In the genomic region with DNA sequence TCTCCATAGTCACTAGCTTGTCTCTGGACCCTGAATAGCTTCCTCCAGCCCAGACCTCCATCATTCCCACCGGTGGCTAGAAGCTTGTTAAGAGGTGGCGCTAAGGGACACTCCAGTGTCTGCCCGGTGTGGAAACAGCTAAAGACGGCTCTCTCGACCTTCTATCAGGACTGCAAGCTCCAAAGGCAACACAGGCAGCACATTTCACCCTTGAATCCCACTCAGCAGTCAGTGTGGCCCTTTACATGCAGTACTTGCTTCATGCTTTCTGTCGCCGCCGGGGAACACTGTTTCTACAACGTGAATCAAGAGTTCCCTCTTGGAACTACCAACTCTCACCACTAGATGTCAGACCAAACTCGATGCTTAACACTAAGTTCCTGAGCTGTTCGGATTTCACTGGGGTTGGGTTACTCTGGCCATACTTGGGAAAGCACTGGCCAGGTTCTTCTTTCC, we compare ENCODE assay signal across 8 mouse cellular contexts. TPM values are rescaled to one million over a fixed set of nuclear protein-coding genes. Genes with fewer than 3 reads are reported as not detected.
DNase-seq lines count a peak whose midpoint lies in the region; ATAC-seq and TF ChIP-seq lines count a peak whose summit lies in the region.

No protein-coding gene starts in this region.

- no peak overlapping the region for H3K4me3 ChIP-seq in intestine, postnatal 0 days (ENCODE audit: low read depth, low read length)

- H3K4me1 ChIP-seq in intestine, postnatal 0 days (replicated peaks; ENCODE audit: control insufficient read depth, insufficient read depth, low read length) = no peaks in the 10 kb centered on the region

- peak; percentile 69 for DNase-seq in A20 (ENCODE audit: low read depth, low spot score)
- peak; percentile 34 to 89 for DNase-seq in adrenal gland, adult (ENCODE audit: inconsistent age in 2 of 2, low spot score in 1 of 2)
- DNase-seq in embryo, embryonic 11 days = peak; percentile 91
- peak; percentile 88 to 92 for DNase-seq in left cerebral cortex, postnatal 14 days (ENCODE audit: low spot score in 2 of 2)
- peak; percentile 87 for DNase-seq in mesoderm, embryonic 11.5 days (ENCODE audit: low read depth, low spot score)
- DNase-seq in right cerebral cortex, postnatal 4 days = peak; percentile 66

- TF ChIP-seq CTCF in intestine, postnatal 0 days (IDR thresholded peaks at IDR 0.05; ENCODE audit: low read depth) = peak; percentile 90

- H3K9ac ChIP-seq in intestine, postnatal 0 days (ENCODE audit: low read depth, low read length) = no peak overlapping the region

- H3K4me2 ChIP-seq in intestine, postnatal 0 days (replicated peaks; ENCODE audit: low read depth) = peak overlapping the region; percentile 43

- 15% methylated on average over 11 of the region's 11 CpGs for WGBS in intestine, postnatal 0 days

- H3K36me3 ChIP-seq in intestine, postnatal 0 days (ENCODE audit: control insufficient read depth, insufficient read depth) = no peaks in the 10 kb centered on the region

- H3K27ac ChIP-seq in intestine, postnatal 0 days (ENCODE audit: low read depth, low read length) = no peak overlapping the region

- intact Hi-C loops in left cerebral cortex, postnatal 14 days (cut with DNase I) = loop anchor here (1.0 to 10.0 kb wide), 3 partner anchors 286 to 928 kb away; no protein-coding TSS in a partner anchor

- no peaks in the 10 kb centered on the region for H3K9me3 ChIP-seq in intestine, postnatal 0 days (ENCODE audit: control insufficient read depth)

- peak; percentile 92 for ATAC-seq in granulocyte monocyte progenitor cell, adult 5-6 weeks (replicated peaks; ENCODE audit: poor library complexity, severe bottlenecking)
- ATAC-seq in intestine, postnatal 0 days = peak; percentile 65

- H3K27me3 ChIP-seq in intestine, postnatal 0 days (replicated peaks; ENCODE audit: control insufficient read depth, insufficient read depth, low read length) = no peaks in the 10 kb centered on the region

RNA-seq across cellular contexts. Expression of a gene that starts 16.2 kb away (rescaled TPM):
- total RNA-seq in granulocyte monocyte progenitor cell, adult 5-6 weeks (2014; fragmentation: Nextera tagmentation) = not detected in 2 replicates
- not detected in 2 replicates for total RNA-seq in granulocyte monocyte progenitor cell, adult 5-6 weeks (2017)
- not detected in 2 replicates for polyA plus RNA-seq in intestine, postnatal 0 days (2015; fragmentation: Nextera tagmentation; extraction: Ambion mirVana)
- not detected for total RNA-seq in left cerebral cortex, postnatal 14 days (2021)

RNA-seq across cellular contexts. Expression of a gene that starts 42.6 kb away (rescaled TPM):
- 0.30 and 0.43 TPM in 2 replicates for total RNA-seq in granulocyte monocyte progenitor cell, adult 5-6 weeks (2014; fragmentation: Nextera tagmentation)
- total RNA-seq in granulocyte monocyte progenitor cell, adult 5-6 weeks (2017) = 0.82 and 1.7 TPM in 2 replicates
- polyA plus RNA-seq in intestine, postnatal 0 days (2015; fragmentation: Nextera tagmentation; extraction: Ambion mirVana) = 0.29 and 0.34 TPM in 2 replicates
- total RNA-seq in left cerebral cortex, postnatal 14 days (2021) = under 1 TPM in 1 of 2 experiments, not detected in 1; 0.26 TPM

RNA-seq across cellular contexts. Expression of a gene that starts 55.9 kb away (rescaled TPM):
- total RNA-seq in granulocyte monocyte progenitor cell, adult 5-6 weeks (2014; fragmentation: Nextera tagmentation) = 37.9 and 88.1 TPM in 2 replicates
- total RNA-seq in granulocyte monocyte progenitor cell, adult 5-6 weeks (2017) = 44.5 and 56.4 TPM in 2 replicates
- 8.5 and 10.6 TPM in 2 replicates for polyA plus RNA-seq in intestine, postnatal 0 days (2015; fragmentation: Nextera tagmentation; extraction: Ambion mirVana)
- 1 to 10 TPM; 1.2 to 1.7 TPM for total RNA-seq in left cerebral cortex, postnatal 14 days (2021)

Comparison
In these comparisons a context has a peak if more than half of its experiments do, and no peak if none do; other contexts are left out.
1. RNA of a gene that starts 55.9 kb away (total RNA-seq): 37.9 to 88.1 TPM in granulocyte monocyte progenitor cell, adult 5-6 weeks; 1.2 to 1.7 TPM in left cerebral cortex, postnatal 14 days; every median in the first group is over 10 times any median in the second.
2. Peak in every context shown above with its lines, with median percentiles within 50 percentile points of each other: DNase-seq.